ENCODE assay signal across 8 mouse cellular contexts in genomic region chr10:93145088-93145487, GRCm38 (mm10). TPM values are rescaled to one million over a fixed set of nuclear protein-coding genes. Genes with fewer than 3 reads are reported as not detected.
DNase-seq lines count a peak whose midpoint lies in the region; ATAC-seq lines count a peak whose summit lies in the region.

No protein-coding gene starts in this region.

- intact Hi-C loops in left cerebral cortex, postnatal 4 days (cut with DNase I): no loop called here
- intact Hi-C loops in left cerebral cortex, postnatal 10 days (cut with DNase I): loop anchor here (5.0 kb wide), 1 partner anchor 58 kb away; no protein-coding TSS in a partner anchor
- intact Hi-C loops in heart, postnatal 25 days (cut with DNase I): no loop called here

- peak; percentile 52 for ATAC-seq in erythroid progenitor cell, adult 5-6 weeks (replicated peaks; ENCODE audit: low FRiP score, poor library complexity, severe bottlenecking)
- peak; percentile 94 for ATAC-seq in megakaryocyte, adult 5-6 weeks (ENCODE audit: poor library complexity, severe bottlenecking)

- DNase-seq in left cerebral cortex, adult 18-20 months (ENCODE audit: low spot score in 2 of 2): peak; percentile 48 to 59
- DNase-seq in left cerebral cortex, postnatal 4 days: no peak
- peak; percentile 63 for DNase-seq in thymus, postnatal 25 days
- no peak for DNase-seq in left cerebral cortex, postnatal 10 days (ENCODE audit: extremely low spot score in 1 of 2, low spot score in 2 of 2)
- DNase-seq in heart, postnatal 25 days (ENCODE audit: low spot score): no peak
- no peak for DNase-seq in left cerebral cortex, adult 11 months (ENCODE audit: low spot score)

RNA-seq across cellular contexts. Expression of gene Cdk17, which starts 15.6 kb away (rescaled TPM):
- total RNA-seq in left cerebral cortex, adult 18-20 months (2021): 100 to 1,000 TPM; 220 to 224 TPM
- total RNA-seq in left cerebral cortex, postnatal 4 days (2021): 100 to 1,000 TPM; 102 to 106 TPM
- total RNA-seq in erythroid progenitor cell, adult 5-6 weeks (2015; ENCODE audit: low replicate concordance): 65.2 and 109 TPM in 2 replicates
- 61.7 and 79.3 TPM in 2 replicates for total RNA-seq in erythroid progenitor cell, adult 5-6 weeks (2017; ENCODE audit: low replicate concordance)
- 33.0 and 36.3 TPM in 2 replicates for total RNA-seq in megakaryocyte, adult 5-6 weeks (2015)
- total RNA-seq in megakaryocyte, adult 5-6 weeks (2017): 36.5 and 41.5 TPM in 2 replicates
- 100 to 1,000 TPM; 141 to 150 TPM for total RNA-seq in left cerebral cortex, postnatal 10 days (2021)
- total RNA-seq in heart, postnatal 25 days (2021): 10 to 100 TPM; 16.2 to 19.7 TPM

Comparison
In these comparisons a context has a peak if more than half of its experiments do, and no peak if none do; other contexts are left out.
1. DNase-seq: peak in left cerebral cortex, adult 18-20 months (2 of 2) and thymus, postnatal 25 days (single experiment); none in left cerebral cortex, postnatal 4 days (single experiment), left cerebral cortex, postnatal 10 days (0 of 2), heart, postnatal 25 days (single experiment) and left cerebral cortex, adult 11 months (single experiment).